Mouse (Mus musculus): ENCODE data around the gene Gp9.

The Gp9 gene

DNA sequence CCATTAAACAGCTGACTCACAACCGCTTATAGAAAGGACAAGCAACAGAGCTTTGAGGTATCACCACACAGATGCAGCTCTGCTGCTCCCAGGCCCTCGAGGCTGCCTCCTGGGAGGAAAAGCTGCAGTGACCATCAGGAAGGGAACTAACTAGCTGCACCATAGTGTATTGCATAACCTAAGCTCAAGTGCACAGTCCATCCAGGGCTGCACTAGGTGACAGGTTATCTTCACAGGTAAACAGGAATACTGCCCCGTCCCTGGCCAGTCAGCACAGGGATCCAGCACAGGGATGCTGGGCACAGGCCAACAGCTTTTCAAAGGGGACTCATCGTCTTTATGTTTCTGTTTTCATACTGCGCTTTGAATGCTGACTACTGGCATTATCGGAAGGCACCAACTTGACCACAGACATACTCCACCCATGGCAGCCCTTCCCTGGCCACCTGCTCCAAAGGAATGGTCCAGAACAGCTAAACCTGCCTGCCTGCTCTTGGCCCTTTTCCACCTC is 31.8 kb downstream of the Gp9 start:
- no peak for DNase-seq (ENCODE audit: low read depth, low spot score)

DNA sequence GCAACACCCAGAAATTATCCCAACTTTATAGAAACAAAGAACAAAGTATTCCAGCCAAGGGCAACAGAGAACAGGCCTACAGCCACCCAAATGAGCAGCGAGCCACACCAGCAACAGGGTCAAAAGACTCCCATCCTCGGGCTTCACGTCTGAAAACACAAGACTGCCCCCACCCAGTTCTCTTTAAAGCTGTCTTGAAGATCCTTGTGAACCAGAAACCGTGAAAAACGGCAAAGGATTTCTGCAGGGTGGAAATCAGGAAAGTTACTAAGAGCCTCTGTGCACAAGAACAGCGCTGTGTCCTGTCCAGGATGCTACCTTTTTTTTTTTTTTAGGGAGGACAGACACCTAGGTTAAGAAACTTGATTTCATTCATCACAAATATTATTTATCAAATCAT is 32.4 kb downstream of the Gp9 start:
- DNase-seq (ENCODE audit: low read depth, low spot score), result no peak

DNA sequence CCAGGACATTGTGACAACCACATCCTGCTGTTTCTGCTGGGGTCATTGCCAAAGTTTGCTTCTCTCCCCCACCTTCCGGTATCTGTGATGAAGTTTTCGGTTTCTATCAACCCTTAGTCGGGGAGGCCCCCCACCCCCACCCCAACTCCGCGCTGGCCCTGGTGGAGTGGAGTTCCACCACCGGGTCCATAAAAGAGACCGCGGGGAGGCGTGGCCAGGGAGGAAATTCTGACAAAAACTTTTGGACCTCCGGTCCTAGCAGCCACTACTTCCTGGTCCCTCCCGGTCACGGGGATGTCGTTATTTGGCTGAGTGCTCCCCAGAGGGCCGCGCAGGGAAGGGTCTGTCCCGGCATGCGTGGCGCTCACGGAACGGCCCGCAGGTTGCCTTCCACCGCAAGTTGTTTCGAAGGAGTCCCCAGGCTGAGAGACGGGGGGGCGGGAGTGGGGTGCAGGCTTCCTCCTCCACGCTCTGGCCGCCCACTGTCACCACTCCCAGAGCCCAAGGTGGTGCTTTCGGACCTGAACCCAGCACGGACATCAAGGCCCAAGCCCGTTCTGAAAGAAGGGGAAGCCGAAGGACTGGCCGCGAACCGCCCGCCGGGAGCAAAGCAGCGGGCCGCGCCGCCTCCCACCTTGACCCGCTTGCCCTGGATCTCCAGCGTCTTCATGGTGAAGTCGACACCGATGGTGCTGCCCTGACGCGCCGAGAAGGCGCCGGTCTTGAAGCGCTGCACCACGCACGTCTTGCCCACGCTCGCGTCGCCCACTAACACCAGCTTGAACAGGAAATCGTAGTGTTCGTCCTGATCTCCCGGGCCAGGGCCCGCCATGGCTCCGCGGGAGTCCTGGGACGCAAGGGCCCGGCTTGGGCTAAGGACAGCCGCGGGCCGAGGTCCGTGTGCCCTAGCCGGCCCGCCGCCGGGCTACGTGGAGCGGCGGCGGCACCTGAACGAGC is 33.1 kb downstream of the Gp9 start:
- no peak for DNase-seq (ENCODE audit: low read depth, low spot score)

DNA sequence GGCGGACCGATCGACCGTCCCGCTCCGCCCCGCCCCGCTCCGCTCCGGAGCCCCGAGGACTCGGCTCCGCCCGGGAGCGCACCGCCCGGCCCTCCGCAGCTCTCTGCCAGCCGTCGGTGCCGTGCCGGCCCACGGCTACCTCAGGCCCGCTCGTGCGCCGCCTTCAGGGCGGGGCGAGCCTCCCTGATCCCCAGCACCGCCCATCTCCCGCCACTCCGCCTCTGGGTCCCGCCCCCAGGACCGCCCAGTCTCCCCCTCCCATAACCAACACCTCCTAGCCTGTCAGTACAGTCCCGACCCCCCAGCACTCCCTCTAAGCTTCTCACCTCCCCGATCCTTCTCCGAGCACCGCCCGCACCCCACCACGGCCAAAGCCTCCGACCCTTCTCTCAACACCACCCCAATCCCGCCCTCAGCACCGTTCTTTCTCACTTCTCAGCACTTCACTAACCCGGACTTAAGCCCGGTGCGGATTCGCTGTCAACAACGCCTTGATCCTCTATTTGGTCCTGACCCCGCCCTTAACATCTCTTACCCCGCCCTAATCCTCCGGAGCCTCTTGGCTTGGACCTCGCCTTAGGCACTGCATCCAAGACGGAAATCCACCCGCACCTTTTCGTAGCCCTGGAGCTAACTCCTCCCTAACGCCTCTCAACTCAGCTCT is 33.9 kb downstream of the Gp9 start, which contains the start of gene Rab43:
Rab43 (minus strand) TSS at position 490 of the 664 bp plus-strand sequence.
- peak; percentile 86 for DNase-seq (ENCODE audit: low read depth, low spot score)

DNA sequence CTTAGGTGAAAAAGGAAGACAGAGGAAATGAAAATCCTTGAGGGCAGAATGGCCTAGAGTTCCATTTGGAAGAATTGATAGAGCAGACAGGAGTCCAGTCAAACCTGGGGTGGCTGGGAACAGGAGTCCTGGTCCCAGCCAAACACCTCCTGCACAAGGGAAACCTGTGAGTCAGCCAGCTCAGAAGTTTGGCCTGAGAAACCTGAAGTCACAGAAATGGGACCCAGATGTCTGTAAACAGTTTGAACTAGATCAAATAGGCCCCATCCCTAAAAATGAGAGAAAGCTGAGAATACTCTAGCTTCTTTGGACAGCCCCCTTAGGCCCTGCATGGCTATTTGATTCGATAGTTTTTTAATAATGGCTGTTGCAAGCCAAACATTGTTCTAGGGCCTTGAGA is 34.8 kb downstream of the Gp9 start:
- DNase-seq (ENCODE audit: low read depth, low spot score), result no peak

DNA sequence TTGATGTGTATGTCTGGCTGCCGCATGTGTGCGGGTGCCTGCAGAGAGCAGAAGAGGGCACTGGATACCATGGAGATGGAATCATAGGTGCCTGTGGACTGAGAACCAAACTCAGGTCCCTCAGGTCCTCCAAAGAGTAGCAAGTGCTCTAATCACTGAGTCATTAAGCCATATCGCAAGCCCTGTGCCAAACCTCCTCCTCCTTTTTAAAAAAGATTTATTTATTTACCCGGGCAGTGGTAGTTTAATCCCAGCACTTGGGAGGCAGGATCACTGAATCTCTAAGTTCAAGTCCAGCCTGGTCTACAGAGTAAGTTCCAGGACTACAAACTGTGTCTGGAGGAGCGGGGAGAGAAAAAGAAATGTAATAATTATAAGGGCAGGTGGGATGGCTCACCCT is 36.6 kb downstream of the Gp9 start:
- no peak for DNase-seq (ENCODE audit: low read depth, low spot score)

DNA sequence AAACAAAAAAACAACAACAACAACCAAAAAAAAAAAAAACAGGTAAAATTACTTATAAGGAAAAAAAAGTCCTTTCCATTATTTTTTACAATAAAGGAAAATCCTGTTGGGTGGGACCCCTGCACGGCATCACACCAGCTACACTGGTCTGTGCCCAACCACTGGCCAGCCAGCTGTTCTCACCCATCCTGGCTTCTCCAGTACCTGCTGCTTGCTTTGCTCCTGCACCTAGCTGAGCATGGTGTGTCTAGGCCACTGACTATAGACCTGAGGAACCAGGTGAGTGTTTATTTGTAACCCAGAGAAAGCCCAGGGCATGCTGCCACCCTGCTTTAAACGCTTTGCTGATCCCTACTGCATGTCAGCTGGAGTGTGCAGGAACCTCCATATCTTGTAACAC is 42.5 kb downstream of the Gp9 start:
- DNase-seq (ENCODE audit: low read depth, low spot score), result no peak
